Mouse (Mus musculus) ovary, postnatal 10 days (tissue): ENCODE results near the gene Stx1b.
"Not testable (repeated sequence)": the region's sequence is repeated elsewhere in the genome, so short reads cannot be mapped to it uniquely, and the experiment has no call there.

Source experiments
- DNase-seq: peaks from one replicate; pipeline ENCODE4 v3.0.0; 2022; ENCODE audit warnings: low spot score

Gene Stx1b

DNA sequence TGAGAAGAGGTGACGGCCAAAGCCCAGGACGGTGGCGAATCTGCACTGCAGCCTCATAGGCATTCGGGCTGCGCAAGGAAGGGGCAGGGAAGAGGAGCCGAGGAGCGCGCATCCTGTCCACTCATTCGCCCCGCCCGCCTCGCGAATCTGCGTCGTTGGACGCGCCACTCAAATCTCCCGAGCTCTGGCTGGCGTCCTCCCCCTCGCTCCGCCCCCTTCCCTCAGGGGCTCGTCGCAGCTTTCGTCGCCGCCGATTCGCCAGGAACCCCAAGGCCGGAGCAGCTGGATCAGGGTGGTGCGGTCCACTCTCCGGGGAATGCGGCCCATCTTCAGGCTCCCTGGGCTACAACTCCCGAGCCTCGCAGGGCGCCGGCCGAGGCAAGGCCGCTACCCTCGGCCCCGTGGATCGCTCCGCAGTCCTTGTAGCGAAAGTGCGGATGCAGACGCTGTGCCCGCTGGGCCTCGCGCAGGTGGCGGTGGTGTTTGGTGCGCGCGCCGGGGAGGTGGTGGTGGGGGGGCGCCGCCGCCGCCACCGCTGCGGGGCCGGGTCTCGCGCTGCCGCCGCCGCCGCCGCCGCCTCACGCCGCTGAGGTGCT lies 47.4 kb downstream of the Stx1b start:
- peak; percentile 90 for DNase-seq

DNA sequence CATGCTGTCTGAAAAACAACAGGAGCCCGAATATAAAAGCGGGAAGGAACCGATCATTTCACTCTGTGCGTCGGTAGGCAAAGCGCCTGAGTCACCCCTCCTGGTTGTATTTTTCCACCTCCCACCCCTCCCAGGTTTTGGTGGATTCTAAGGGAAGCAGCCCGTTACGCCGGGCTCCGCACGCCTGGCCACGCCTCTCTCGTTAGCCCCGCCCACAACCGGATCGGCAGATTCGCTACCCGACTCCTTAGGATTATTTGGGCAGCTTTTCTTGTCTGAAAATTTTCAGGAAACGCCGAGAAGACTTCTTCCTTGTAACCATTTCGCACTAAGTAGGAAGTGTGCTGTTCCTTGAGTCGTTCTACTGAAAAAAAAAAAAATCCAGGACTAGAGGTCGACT lies 47.9 kb downstream of the Stx1b start, which contains the start of gene Setd1a:
Gene Setd1a (plus strand): TSS at position 245 of the 400 bp plus-strand sequence.
- peak; percentile 78 for DNase-seq

DNA sequence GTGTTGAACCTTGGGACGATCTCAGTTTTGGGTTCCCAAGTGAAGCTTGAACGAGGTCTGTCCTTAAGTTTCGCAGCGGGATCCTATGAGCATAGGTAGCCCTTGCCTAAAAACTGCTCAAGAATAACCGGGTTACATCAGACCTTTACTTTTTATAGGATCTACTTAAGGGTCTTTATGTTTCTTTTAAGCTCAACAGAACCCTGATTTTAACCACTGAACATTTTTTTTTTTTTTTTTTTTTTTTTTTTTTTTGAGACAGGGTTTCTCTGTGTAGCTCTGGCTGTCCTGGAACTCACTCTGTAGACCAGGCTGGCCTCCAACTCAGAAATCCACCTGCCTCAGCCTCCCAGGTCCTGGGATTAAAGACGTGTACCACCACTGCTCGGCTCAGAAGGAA lies 48.5 kb downstream of the Stx1b start:
- not testable (repeated sequence) for DNase-seq

DNA sequence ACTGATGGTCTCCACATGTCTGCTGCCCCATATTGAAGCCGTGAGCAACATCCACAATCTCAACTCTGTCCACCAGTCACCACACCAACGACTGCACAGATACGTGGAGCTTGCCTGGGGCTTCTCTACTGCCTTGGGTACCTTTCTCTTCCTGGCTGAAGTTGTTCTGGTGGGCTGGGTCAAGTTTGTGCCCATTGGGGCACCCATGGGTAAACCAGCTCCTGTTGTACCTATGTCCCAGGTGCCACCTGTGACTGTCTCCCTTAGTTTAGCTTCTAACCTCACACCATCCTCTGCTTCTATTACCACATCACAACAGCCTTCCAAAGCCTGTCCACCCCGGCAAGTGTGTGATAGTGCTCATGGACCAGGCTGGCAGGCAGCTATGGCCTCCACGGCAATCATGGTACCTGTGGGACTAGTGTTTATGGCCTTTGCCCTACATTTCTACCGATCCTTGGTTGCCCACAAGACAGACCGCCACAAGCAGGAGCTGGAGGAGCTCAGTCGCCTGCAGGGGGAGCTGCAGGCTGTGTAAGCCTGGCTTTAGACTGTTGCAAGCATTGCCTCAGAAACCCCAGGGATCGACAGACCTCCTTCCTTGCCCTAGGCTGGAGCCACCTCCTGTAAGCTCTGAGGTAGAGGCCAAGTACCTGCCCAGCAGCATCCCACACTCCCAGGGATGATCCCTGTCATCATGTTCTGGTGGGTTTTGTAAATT lies 50.5 kb downstream of the Stx1b start:
- DNase-seq, result no peak

DNA sequence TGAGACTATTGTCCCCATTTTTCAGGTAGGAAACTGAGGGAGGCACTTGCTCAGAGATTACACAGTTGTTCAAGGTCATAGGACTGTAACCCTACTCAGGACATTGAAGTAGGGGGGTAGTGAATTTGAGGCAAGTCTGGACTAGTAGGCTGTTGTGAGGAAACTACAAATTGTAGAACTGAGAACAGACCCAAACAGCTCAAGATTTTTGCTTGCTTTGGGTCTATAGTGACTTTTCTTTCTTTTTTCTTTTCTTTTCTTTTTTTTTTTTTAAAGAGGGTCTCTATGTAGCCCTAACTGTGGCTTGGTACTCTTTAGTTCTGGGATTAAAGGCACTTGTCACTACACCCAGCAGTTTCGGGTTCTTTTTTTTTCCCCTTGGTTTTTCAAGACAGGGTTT lies 51.8 kb downstream of the Stx1b start:
- no peak for DNase-seq

DNA sequence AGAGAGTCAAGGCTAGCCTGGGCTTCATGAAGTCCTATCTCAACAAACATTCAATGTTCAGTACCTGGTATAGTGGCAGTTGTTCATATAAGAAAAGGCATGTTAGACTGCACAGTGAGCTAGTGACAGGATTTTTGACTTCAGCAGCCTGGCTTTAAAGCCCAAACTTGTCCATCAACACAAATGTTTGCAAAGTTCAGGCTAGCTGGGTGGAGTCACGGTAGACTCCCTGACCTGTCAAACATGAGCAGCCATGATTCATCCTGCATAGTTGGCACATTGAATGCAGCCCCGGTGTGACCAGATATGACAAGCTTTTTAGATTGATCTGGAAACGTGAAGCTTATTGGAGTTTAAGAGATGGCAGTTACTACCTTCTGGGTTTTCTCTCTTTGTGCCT lies 52.3 kb downstream of the Stx1b start:
- DNase-seq, result no peak

DNA sequence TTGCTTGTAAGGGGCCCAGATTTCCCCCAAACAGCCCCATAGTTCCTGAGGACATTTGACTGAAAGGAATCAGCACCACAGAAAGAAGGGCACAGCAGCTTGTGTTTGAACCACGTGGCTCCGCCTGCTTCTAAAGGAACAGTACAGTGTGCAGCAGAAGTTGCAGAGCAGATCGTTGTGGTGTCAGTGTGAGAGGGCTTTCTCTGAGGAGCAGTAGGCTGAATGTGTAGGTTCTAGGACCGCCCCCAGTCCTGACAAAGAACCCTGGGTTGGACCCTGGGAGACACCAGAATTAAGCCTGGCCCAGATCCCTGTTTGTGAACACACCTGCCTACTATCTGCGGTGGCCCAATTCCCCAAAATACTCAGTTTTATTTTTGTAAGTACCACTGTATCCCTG lies 53.1 kb downstream of the Stx1b start:
- DNase-seq, result no peak

DNA sequence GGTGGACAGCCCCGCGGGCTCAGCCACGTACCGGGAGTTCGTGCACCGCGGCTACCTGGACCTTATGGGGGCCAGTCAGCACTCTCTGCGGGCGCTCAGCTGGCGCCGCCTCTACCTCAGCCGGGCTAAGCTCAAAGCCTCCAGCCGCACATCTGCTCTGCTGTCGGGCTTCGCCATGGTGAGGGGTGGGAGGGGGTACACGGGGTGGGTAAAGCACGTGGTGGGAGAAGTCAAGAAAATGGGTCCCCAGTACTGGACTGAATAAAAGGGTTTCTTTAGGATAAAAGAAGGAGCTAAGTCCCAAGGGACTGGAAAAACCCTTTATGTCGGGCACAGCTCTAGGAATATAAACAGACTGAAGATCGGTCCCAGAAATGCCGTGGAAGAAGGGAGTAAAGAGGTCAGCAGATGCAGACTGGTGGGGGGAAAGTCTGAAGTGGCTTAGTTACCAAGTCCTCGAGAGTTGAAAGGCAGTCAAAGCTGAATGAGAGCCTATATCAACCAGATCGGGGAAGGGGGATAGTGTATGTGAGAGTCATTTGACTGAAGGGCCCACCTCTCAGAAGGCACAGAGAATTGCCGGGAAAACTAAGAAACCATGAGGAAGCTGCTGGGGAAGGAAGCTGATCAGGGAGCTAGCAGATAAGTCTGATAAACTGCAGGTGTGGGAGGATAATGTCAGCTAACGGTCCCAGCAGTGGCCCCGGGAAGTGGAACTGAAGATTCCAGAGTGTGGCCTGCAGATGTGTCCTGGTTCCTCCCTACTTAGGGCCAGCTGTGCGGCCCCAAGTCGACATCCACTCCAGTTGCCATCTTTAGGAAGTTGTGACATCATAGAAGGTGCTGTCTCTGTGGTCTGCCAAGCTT lies 54.1 kb downstream of the Stx1b start:
- no peak for DNase-seq

DNA sequence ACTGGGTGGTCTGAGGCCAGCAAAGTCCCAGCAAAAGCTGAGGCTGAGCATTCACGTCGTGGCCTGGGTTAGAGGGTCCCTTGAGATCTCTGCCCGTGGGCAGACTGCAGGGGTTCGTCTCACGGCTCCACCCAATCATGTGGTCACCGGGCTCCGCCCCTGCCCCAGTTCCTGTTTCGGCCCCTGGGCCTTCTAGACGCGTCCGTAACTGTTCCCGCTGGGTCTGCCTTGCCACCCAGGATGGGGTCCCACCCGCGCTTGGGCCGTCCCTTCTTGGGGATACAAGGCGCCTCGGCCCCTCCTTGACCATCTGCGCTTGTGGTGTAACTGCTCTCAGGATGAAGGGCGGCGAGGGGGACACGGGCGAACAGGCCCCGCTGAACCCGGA lies 54.7 kb downstream of the Stx1b start, which contains the start of gene Orai3:
Gene Orai3 (plus strand): TSS at position 165 of the 388 bp plus-strand sequence.
- peak; percentile 90 for DNase-seq

DNA sequence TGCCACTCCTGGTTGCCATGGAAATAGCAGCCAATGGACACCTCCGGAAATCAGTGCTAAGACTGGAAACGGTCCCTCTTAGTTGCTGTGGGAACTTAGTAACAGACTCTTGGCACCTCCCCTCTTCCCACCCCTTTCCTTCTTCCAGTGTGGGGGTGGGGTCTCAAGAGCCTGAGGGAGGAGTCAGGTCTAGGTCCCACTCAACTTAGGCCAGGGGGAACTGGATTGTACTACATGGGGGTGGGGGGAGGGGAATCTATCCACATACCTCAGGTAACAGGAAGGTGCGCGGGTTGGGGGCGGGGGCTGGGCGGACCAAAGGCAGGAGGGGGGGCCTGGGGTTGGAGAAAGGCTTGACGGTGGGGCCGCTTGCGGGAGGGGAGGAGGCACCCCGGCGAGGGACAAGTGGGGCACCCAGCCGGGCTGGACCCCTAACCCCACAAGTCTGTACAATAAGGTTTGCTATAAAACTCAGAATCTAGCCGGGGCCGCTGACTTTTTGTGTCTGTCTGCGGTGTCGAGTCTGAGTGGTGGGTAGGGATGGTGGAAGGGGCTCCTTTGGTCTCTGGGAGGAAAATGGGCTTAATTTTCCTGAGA lies 55.3 kb downstream of the Stx1b start:
- peak; percentile 93 for DNase-seq

DNA sequence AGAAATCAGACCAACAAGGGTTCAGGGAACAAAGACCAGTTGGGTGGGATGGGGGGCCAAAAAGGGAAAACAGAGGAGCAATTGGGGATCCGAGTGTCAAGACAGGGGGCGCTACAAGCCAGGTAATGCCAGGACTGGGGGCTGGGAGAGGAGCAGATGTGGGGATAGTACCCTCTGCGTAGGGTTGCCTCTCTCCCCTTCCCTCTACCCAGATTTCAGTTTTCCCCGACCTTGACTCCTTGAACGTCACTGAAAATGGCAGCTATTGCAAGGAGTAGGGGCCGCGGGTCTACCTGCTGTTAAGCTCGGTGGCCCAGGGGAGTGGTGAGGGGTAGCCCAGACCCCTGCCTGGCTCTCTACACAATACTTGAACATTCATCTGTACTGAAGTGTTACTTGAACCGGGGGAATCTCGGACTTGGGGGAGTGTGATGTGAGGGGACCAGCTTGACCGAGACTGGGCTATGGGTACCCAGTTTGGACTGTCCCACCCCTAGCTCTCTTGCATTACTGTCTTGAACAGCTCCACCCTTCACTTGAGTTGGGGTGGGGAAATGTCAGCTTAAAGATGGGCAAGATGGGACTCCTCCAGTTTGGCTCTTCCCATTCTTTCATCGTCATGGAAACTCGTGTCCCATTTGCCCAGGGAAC lies 55.9 kb downstream of the Stx1b start:
- DNase-seq, result no peak

DNA sequence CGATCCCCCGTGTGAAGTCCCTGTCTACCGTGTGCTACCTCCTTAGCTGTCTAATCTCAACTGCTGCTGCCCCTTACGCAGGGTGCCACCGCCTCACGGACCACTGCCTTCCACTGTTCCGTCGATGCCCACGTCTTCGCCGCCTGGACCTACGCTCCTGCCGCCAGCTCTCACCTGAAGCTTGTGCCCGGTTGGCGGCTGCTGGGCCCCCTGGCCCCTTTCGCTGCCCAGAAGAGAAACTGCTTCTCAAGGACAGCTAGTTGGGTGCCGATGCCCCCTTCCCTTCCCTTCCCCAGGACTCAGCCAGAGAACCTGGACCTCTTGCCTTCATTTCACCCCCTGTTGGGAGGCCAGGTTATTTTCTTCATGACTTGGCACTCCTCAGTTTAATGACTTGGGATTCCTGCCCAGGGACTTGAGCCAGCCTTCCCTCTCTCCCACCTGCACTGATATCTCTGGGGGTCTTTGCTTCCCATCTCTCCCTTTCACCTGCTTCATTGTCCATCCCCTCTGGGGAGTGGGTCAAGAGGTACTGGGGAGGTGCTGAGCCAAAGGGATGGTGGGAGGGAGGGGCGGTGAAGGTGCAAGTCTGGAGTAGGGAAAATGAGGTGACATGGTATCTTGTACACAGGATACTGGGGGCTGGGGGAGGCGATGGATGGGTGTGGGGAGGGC lies 56.5 kb downstream of the Stx1b start:
- DNase-seq, result no peak

DNA sequence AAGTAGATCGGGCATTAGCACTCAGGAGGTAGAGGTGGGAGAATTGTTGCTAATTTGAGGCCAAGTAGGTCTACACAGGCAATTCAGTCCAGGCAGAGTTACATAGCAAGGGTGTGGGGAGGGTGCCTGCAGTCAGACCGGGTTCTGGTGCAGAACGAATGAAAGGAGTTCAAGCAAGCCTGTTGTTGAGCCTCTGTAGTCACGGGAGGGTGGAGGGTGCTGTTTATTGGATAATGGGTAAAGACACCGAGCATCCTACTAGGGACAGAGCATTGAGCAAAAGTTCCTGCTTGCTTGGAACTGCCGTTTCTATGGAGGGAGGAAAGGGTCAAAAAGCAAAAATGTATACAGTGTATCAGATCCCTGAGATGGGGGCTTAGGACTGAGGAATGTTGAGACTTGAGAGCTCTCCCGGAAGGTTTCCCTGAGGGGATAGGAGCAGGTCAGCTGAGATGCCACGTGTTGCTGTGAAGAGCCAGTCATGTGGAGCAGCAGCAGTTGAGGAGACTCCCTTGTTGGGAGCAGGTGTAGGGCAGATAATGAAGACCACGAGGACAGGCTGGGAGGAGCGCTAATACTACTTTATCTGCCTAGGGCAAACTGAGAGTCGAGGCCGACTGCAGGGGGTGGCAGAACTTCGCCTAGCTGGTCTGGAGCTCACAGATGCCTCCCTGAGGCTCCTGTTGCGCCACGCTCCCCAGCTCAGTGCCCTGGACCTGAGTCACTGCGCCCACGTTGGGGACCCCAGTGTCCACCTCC lies 57.3 kb downstream of the Stx1b start:
- no peak for DNase-seq

DNA sequence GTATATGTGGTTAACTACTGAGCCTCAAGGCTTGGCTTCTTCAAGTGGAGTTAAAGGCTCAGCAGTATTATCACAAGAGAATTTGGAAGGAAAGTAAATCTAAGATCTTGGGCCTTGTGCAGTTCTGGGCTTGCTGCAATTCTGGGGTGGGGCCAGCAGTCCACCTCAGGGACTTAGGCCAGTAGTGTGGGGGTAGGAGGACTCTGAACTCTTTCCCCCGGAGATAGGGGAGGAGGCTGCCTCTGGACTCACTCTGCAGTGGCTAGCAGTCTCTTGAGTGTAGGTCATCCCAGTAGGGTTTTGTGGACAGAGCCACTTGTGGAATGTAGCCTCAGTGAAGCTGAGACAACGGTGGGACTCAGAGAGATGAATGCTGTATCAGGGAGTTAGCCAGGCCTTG lies 58.6 kb downstream of the Stx1b start:
- no peak for DNase-seq

DNA sequence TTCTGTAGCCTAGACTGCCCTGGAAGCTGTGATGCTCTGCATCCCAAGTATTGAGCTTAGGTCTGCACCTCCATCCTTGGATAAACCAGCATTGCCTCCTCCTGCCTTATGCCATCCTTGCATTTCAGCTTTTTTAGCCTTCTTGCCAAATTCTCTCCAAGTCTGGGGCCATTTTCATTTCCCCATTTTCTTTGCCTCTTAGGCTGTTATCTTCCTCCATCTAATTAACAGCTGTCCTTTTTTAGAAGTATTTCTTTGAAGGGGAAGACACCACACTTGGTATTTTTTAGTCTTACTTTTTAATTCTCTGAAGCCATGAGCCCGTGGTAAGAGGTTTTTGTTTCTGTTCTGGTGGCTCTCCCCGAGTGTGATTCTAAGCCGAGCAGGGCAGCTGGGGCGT lies 60.7 kb downstream of the Stx1b start:
- no peak for DNase-seq

DNA sequence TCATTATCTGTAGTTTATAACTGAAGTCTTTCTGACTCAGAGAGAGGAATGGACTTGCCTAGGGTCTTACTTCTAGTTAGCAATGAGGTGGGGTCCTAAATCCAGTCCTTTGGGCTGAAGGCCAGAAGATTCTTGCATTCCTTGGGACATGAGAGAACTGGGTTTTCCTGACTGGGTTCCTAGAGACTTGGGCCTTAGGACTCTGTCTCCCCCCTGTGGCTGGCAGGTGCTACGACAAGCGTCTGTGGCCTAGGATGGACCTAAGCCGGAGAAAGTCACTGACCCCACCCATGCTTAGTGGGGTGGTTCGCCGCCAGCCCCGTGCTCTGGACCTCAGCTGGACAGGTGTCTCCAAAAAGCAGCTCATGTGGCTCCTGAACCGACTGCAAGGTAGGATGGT lies 63.3 kb downstream of the Stx1b start:
- DNase-seq, result no peak

DNA sequence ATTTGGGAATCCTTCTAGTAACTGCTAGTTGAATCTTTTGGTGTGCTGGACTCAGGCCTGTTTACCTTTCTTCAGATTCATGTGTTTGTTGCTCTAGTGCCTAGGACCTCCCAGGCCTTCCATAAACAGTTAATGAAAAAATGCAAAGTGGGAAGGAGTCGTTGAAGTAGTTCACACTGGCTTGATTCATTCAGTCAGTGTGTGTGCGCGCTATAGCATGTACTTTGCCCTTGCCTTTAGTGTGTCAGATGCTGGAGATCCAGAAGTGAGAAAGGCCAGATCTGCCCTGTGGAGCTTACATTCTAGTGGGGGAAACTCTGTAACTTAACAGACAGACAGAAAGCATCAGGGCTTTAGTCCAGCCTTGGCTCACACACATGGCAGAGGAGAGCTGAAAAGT lies 63.9 kb downstream of the Stx1b start:
- DNase-seq, result no peak

DNA sequence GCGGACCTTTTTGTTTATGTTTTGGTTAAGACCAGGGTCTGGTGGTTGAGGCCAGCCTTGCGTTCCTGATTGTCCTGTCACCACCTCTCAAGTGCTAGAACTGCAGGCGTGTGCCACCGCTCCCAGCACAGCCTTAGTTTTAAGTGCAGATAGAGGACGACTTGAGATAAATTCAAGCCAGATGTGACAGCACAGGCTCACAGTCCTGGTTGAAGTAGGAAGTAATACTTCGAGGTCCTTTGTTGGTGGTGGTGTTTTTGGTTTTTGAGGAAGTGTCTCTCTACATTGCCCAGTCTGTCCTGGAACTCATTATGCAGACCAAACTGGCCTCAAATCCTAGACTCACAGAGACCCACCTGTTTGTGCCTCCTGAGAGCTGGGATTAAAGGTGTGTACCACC lies 64.6 kb downstream of the Stx1b start:
- no peak for DNase-seq
